Mouse (Mus musculus): ENCODE data around the gene Mettl8.

DNA sequence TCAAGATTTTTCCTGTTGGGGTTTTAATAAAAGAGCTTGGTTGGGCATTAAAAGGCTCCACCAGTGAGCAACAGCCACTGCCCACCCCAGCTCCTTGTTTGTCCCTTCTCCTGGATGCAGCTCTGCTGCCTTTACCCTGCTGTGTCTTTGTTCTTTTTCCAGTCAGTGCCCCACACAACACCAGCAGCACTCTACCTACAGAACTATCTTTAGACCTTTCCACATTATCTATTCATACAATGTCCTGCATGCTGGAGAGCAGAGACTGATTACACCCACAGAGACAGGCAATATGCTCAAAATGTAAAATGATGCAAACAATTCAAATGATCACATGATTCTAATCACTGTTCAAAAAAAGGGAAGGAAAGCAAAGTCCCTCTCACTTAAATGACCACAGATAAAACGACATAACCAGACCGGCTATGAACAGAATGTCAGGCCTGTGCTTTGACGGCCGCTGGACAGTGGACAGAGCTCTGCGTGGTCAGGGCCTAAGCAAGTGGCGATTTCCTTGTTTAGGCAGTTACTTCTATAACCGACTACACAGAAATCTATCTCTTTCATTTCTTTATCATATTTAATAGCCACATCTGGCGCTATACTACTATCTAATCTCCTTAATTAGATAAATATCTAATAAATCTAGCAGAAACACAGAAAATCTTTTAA lies 35.5 kb downstream of the Mettl8 start:
- TF ChIP-seq CHD2 (IDR thresholded peaks at IDR 0.05; ENCODE audit: low read depth, low read length) (no peak), HCFC1 (IDR thresholded peaks at IDR 0.05; ENCODE audit: borderline replicate concordance, insufficient read depth, low read length) (no peak), ZC3H11A (IDR thresholded peaks at IDR 0.05; ENCODE audit: borderline replicate concordance, low read depth, low read length) (no peak), ZNF384 (IDR thresholded peaks at IDR 0.05; ENCODE audit: low read depth, low read length) (no peak), MAFK (IDR thresholded peaks at IDR 0.05; ENCODE audit: insufficient read depth, low read depth, low read length) (no peak)
